8 mouse cellular contexts compared by ENCODE assay signal in genomic region chr11:83440081-83441064, GRCm38 (mm10). TPM values are rescaled to one million over a fixed set of nuclear protein-coding genes. Genes with fewer than 3 reads are reported as not detected.
A peak's percentile ranks its signal among the peaks of the same experiment; 100 is the strongest.
DNase-seq lines count a peak whose midpoint lies in the region; ATAC-seq and TF ChIP-seq lines count a peak whose summit lies in the region.

No protein-coding gene starts in this region.

- under 1% methylated on average over 61 of the region's 75 CpGs for WGBS in hindbrain, postnatal 0 days
- WGBS in macrophage (ENCODE audit: missing documents) = under 1% methylated on average over 62 of the region's 75 CpGs

- H3K4me3 ChIP-seq in hindbrain, postnatal 0 days (ENCODE audit: low read length) = peak overlapping the region; percentile 58
- peak overlapping the region; percentile 27 for H3K4me3 ChIP-seq in macrophage (ENCODE audit: inconsistent target)

- peak overlapping the region; percentile 43 for H3K9ac ChIP-seq in hindbrain, postnatal 0 days (replicated peaks; ENCODE audit: low read length)

- no peaks in the 10 kb centered on the region for H3K36me3 ChIP-seq in hindbrain, postnatal 0 days (ENCODE audit: insufficient read depth, low read length)
- H3K36me3 ChIP-seq in macrophage (ENCODE audit: inconsistent target) = no peaks in the 10 kb centered on the region

- TF ChIP-seq CTCF in hindbrain, postnatal 0 days (IDR thresholded peaks at IDR 0.05; ENCODE audit: low read depth) = peak; percentile 98

- ATAC-seq in common myeloid progenitor, adult 5-6 weeks (replicated peaks; ENCODE audit: low read depth, poor library complexity, severe bottlenecking) = peak; percentile 78
- ATAC-seq in hindbrain, postnatal 0 days = peak; percentile 93

- DNase-seq in adipocyte (ENCODE audit: low spot score) = peak; percentile 94
- peak; percentile 69 to 76 for DNase-seq in gastrocnemius, adult 8-10 months (ENCODE audit: low spot score in 2 of 2)
- DNase-seq in hindbrain, postnatal 0 days (ENCODE audit: low spot score) = peak; percentile 97
- DNase-seq in left cerebral cortex, adult 18-20 months (ENCODE audit: low spot score in 2 of 2) = peak; percentile 84 to 86
- peak; percentile 91 for DNase-seq in retina, postnatal 7 days (ENCODE audit: low read depth, low spot score)
- peak; percentile 79 for DNase-seq in urinary bladder, adult 2 months (ENCODE audit: low spot score)

- H3K27ac ChIP-seq in hindbrain, postnatal 0 days = no peak overlapping the region
- no peak overlapping the region for H3K27ac ChIP-seq in macrophage

- H3K4me2 ChIP-seq in hindbrain, postnatal 0 days (ENCODE audit: low read depth, low read length) = peak overlapping the region; percentile 73

- H3K9me3 ChIP-seq in hindbrain, postnatal 0 days (ENCODE audit: low read length) = no peaks in the 10 kb centered on the region

- H3K27me3 ChIP-seq in hindbrain, postnatal 0 days (ENCODE audit: insufficient read depth, low read length) = peaks cover 25% of the 10 kb centered on the region

- H3K79me2 ChIP-seq in macrophage (ENCODE audit: inconsistent target) = no peaks in the 10 kb centered on the region

- 0 out of 2 replicates have a peak, but pooled peaks cover 3% of the 10 kb centered on the region for H3K4me1 ChIP-seq in hindbrain, postnatal 0 days (ENCODE audit: insufficient read depth, low read length)

RNA-seq across cellular contexts. Expression of gene 1700020L24Rik, which starts 2.9 kb away (rescaled TPM):
- 4.6 and 9.0 TPM in 2 replicates for total RNA-seq in common myeloid progenitor, adult 5-6 weeks (2017)
- not detected for total RNA-seq in gastrocnemius, adult 8-10 months (2022)
- 0.37 and 4.8 TPM in 2 replicates for total RNA-seq in hindbrain, postnatal 0 days (2014; rRNA removed)
- 0.65 and 1.4 TPM in 2 replicates for polyA plus RNA-seq in hindbrain, postnatal 0 days (2015; fragmentation: Nextera tagmentation; extraction: Ambion mirVana)
- total RNA-seq in left cerebral cortex, adult 18-20 months (2021) = under 1 TPM; 0.47 to 0.53 TPM
- total RNA-seq in macrophage (2018; cell fraction: chromatin; rRNA removed) = not detected
- total RNA-seq in macrophage (2018; cell fraction: cytosol; rRNA removed) = under 1 TPM in 23 of 26 experiments, not detected in 3; 0.18 to 0.97 (median 0.33) TPM
- 1 to 10 TPM in 2 of 26 experiments, under 1 TPM in 3, not detected in 21; 0.65 to 1.4 (median 0.89) TPM for total RNA-seq in macrophage (2018; cell fraction: nucleus; rRNA removed)
- polyA plus RNA-seq in macrophage (2018) = 0.26 TPM in 1 of 3 replicates, not detected in the others
- 0.56 and 0.61 TPM in 2 replicates for polyA plus RNA-seq in urinary bladder, adult 2 months (2012; rRNA removed)

RNA-seq across cellular contexts. Expression of gene Gas2l2, which starts 11.1 kb away (rescaled TPM):
- not detected in 2 replicates for total RNA-seq in common myeloid progenitor, adult 5-6 weeks (2017)
- total RNA-seq in gastrocnemius, adult 8-10 months (2022) = not detected
- total RNA-seq in hindbrain, postnatal 0 days (2014; rRNA removed) = 0.14 and 1.0 TPM in 2 replicates
- 0.69 and 1.4 TPM in 2 replicates for polyA plus RNA-seq in hindbrain, postnatal 0 days (2015; fragmentation: Nextera tagmentation; extraction: Ambion mirVana)
- total RNA-seq in left cerebral cortex, adult 18-20 months (2021) = not detected
- not detected for total RNA-seq in macrophage (2018; cell fraction: chromatin; rRNA removed)
- not detected for total RNA-seq in macrophage (2018; cell fraction: cytosol; rRNA removed)
- not detected for total RNA-seq in macrophage (2018; cell fraction: nucleus; rRNA removed)
- not detected in 3 replicates for polyA plus RNA-seq in macrophage (2018)
- polyA plus RNA-seq in urinary bladder, adult 2 months (2012; rRNA removed) = 0.14 and 0.19 TPM in 2 replicates

RNA-seq across cellular contexts. Expression of gene Mmp28, which starts 22.5 kb away (rescaled TPM):
- total RNA-seq in common myeloid progenitor, adult 5-6 weeks (2017) = 0.37 and 0.92 TPM in 2 replicates
- 1 to 10 TPM; 1.7 to 2.6 (median 2.1) TPM for total RNA-seq in gastrocnemius, adult 8-10 months (2022)
- total RNA-seq in hindbrain, postnatal 0 days (2014; rRNA removed) = 8.7 and 9.1 TPM in 2 replicates
- polyA plus RNA-seq in hindbrain, postnatal 0 days (2015; fragmentation: Nextera tagmentation; extraction: Ambion mirVana) = 2.4 and 2.6 TPM in 2 replicates
- total RNA-seq in left cerebral cortex, adult 18-20 months (2021) = 1 to 10 TPM; 2.5 to 3.9 TPM
- total RNA-seq in macrophage (2018; cell fraction: chromatin; rRNA removed) = 1 to 10 TPM in 2 of 26 experiments, under 1 TPM in 18, not detected in 6; 0.26 to 2.0 (median 0.54) TPM
- total RNA-seq in macrophage (2018; cell fraction: cytosol; rRNA removed) = under 1 TPM; 0.18 to 0.85 (median 0.55) TPM
- total RNA-seq in macrophage (2018; cell fraction: nucleus; rRNA removed) = 1 to 10 TPM in 13 of 26 experiments, under 1 TPM in 13; 0.16 to 2.6 (median 1.1) TPM
- polyA plus RNA-seq in macrophage (2018) = 0.13 to 0.46 TPM (median 0.22 TPM) in 3 replicates
- polyA plus RNA-seq in urinary bladder, adult 2 months (2012; rRNA removed) = 12.7 and 16.8 TPM in 2 replicates

RNA-seq across cellular contexts. Expression of gene Rasl10b, which starts 31.4 kb away (rescaled TPM):
- total RNA-seq in common myeloid progenitor, adult 5-6 weeks (2017) = not detected in 2 replicates
- total RNA-seq in gastrocnemius, adult 8-10 months (2022) = under 1 TPM; 0.19 to 0.63 (median 0.49) TPM
- 122 and 128 TPM in 2 replicates for total RNA-seq in hindbrain, postnatal 0 days (2014; rRNA removed)
- 42.2 and 44.6 TPM in 2 replicates for polyA plus RNA-seq in hindbrain, postnatal 0 days (2015; fragmentation: Nextera tagmentation; extraction: Ambion mirVana)
- total RNA-seq in left cerebral cortex, adult 18-20 months (2021) = 100 to 1,000 TPM; 268 to 269 TPM
- total RNA-seq in macrophage (2018; cell fraction: chromatin; rRNA removed) = 1 to 10 TPM in 5 of 26 experiments, under 1 TPM in 6, not detected in 15; 0.16 to 5.7 (median 0.66) TPM
- 1 to 10 TPM in 1 of 26 experiments, under 1 TPM in 10, not detected in 15; 0.03 to 1.1 (median 0.06) TPM for total RNA-seq in macrophage (2018; cell fraction: cytosol; rRNA removed)
- total RNA-seq in macrophage (2018; cell fraction: nucleus; rRNA removed) = 1 to 10 TPM in 3 of 26 experiments, under 1 TPM in 3, not detected in 20; 0.36 to 2.7 (median 1.0) TPM
- polyA plus RNA-seq in macrophage (2018) = 0.09 TPM in 1 of 3 replicates, not detected in the others
- 0.25 and 0.59 TPM in 2 replicates for polyA plus RNA-seq in urinary bladder, adult 2 months (2012; rRNA removed)

RNA-seq across cellular contexts. Expression of gene Taf15, which starts 32.5 kb away (rescaled TPM):
- total RNA-seq in common myeloid progenitor, adult 5-6 weeks (2017) = 41.6 and 73.3 TPM in 2 replicates
- total RNA-seq in gastrocnemius, adult 8-10 months (2022) = 10 to 100 TPM; 17.5 to 28.4 (median 22.8) TPM
- 14.4 and 22.3 TPM in 2 replicates for total RNA-seq in hindbrain, postnatal 0 days (2014; rRNA removed)
- polyA plus RNA-seq in hindbrain, postnatal 0 days (2015; fragmentation: Nextera tagmentation; extraction: Ambion mirVana) = 13.2 and 13.6 TPM in 2 replicates
- 10 to 100 TPM; 56.2 to 60.3 TPM for total RNA-seq in left cerebral cortex, adult 18-20 months (2021)
- total RNA-seq in macrophage (2018; cell fraction: chromatin; rRNA removed) = 100 to 1,000 TPM; 149 to 380 (median 244) TPM
- 10 to 100 TPM; 28.5 to 47.1 (median 34.6) TPM for total RNA-seq in macrophage (2018; cell fraction: cytosol; rRNA removed)
- 100 to 1,000 TPM in 24 of 26 experiments, 10 to 100 TPM in 2; 90.4 to 230 (median 154) TPM for total RNA-seq in macrophage (2018; cell fraction: nucleus; rRNA removed)
- 57.5 to 132 TPM (median 64.8 TPM) in 3 replicates for polyA plus RNA-seq in macrophage (2018)
- polyA plus RNA-seq in urinary bladder, adult 2 months (2012; rRNA removed) = 39.1 and 55.5 TPM in 2 replicates
